Mouse (Mus musculus) forelimb bud, embryonic 11.5 days (tissue): ENCODE measurements around the gene Zswim9.
"Not testable (repeated sequence)": the region's sequence is repeated elsewhere in the genome, so short reads cannot be mapped to it uniquely, and the experiment has no call there.

Source experiments
- DNase-seq: peaks from one replicate; pipeline ENCODE4 v3.0.0-alpha.2; 2012; ENCODE audit warnings: low read depth, low spot score

The Zswim9 gene

GRCm38 (mm10) chr7:13278308-13278891 is at the start of gene Zswim9:
Gene Zswim9 (minus strand): TSS chr7:13278721.
- DNase-seq = peak; percentile 91

- DNase-seq = no peak
These were observed 45.8 kb upstream of the Zswim9 start, which contains the start of gene Pla2g4c for GRCm38 (mm10) chr7:13324316-13324715. Gene Pla2g4c (plus strand): TSS chr7:13324655.

- DNase-seq = no peak
These were observed 42.9 kb upstream of the Zswim9 start for GRCm38 (mm10) chr7:13321424-13321823.

GRCm38 (mm10) chr7:13314095-13314597 is 35.6 kb upstream of the Zswim9 start:
- no peak for DNase-seq

- no peak for DNase-seq
These were observed 32.9 kb upstream of the Zswim9 start for GRCm38 (mm10) chr7:13311401-13311800.

- no peak for DNase-seq
These were observed 32.1 kb upstream of the Zswim9 start for GRCm38 (mm10) chr7:13310493-13311199.

- no peak for DNase-seq
These were observed 30.9 kb upstream of the Zswim9 start for GRCm38 (mm10) chr7:13309407-13309806.

GRCm38 (mm10) chr7:13303372-13303771 is 24.9 kb upstream of the Zswim9 start:
- DNase-seq = no peak

GRCm38 (mm10) chr7:13302780-13303179 is 24.3 kb upstream of the Zswim9 start:
- DNase-seq = no peak

- DNase-seq = no peak
These were observed 23.1 kb upstream of the Zswim9 start for GRCm38 (mm10) chr7:13301643-13302042.

- no peak for DNase-seq
These were observed 20.3 kb upstream of the Zswim9 start for GRCm38 (mm10) chr7:13298821-13299220.

GRCm38 (mm10) chr7:13297636-13298035 is 19.1 kb upstream of the Zswim9 start:
- DNase-seq = no peak

- no peak for DNase-seq
These were observed 16.7 kb upstream of the Zswim9 start for GRCm38 (mm10) chr7:13295256-13295655.

GRCm38 (mm10) chr7:13293878-13294855 is 15.6 kb upstream of the Zswim9 start:
- no peak for DNase-seq

GRCm38 (mm10) chr7:13291370-13291769 is 12.8 kb upstream of the Zswim9 start:
- no peak for DNase-seq

GRCm38 (mm10) chr7:13290041-13290675 is 11.6 kb upstream of the Zswim9 start:
- no peak for DNase-seq

GRCm38 (mm10) chr7:13288621-13289020 is 10.1 kb upstream of the Zswim9 start:
- peak; percentile 19 for DNase-seq

GRCm38 (mm10) chr7:13278957-13279356 is 436 bp upstream of the Zswim9 start:
- not testable (repeated sequence) for DNase-seq

- DNase-seq = no peak
These were observed 688 bp downstream of the Zswim9 start for GRCm38 (mm10) chr7:13277833-13278232.

GRCm38 (mm10) chr7:13277081-13277480 is 1.4 kb downstream of the Zswim9 start, which contains the start of gene Lig1:
Gene Lig1 (plus strand): TSS chr7:13277283.
- no peak for DNase-seq

GRCm38 (mm10) chr7:13271704-13272103 is 6.8 kb downstream of the Zswim9 start:
- no peak for DNase-seq
